Mouse (Mus musculus) heart, embryonic 14.5 days (tissue): ENCODE measurements at regions not wholly inside any gene's neighbourhood (a gene's known extent, or its start where the extent isn't known, plus 50 kb on each side); places are given as distances from the start of the nearest gene placed in this dataset.

ENCODE experiments used
- ATAC-seq: fragments of 200-750 bp; cut with Nextera tagmentation; 2 replicates; pipeline ENCODE4 v1.8.0; 2017; ENCODE audit warnings: low read depth, moderate TSS enrichment; ENCODE audit not compliant: insufficient number of reproducible peaks, insufficient read depth, low FRiP score
- H3K27ac ChIP-seq, 2 experiments: fragments of 200-500 bp in 1 of 2; fragments of 300-500 bp in 1 of 2; sonication (generic) in 1 of 2; replicated peaks in 1 of 2; 2 replicates each; pipeline ENCODE4 v1.5.1; 2012 to 2014; ENCODE audit warnings: low read depth in 2 of 2, low read length in 2 of 2, control low read depth in 1 of 2, mild to moderate bottlenecking in 1 of 2, mixed read lengths in 1 of 2; ENCODE audit not compliant: control insufficient read depth in 1 of 2, insufficient read depth in 1 of 2
- H3K27me3 ChIP-seq: fragments of 300-500 bp; sonication (generic); 2 replicates; pipeline ENCODE4 v1.6.1; 2014; ENCODE audit warnings: mild to moderate bottlenecking, low read length, control low read depth; ENCODE audit not compliant: control insufficient read depth, insufficient read depth
- H3K36me3 ChIP-seq: fragments of 300-500 bp; sonication (generic); 2 replicates; pipeline ENCODE4 v1.6.1; 2014; ENCODE audit warnings: mild to moderate bottlenecking, control low read depth, low read length, mixed read lengths; ENCODE audit not compliant: control insufficient read depth, insufficient read depth
- H3K4me1 ChIP-seq, 2 experiments: fragments of 200-500 bp in 1 of 2; fragments of 300-500 bp in 1 of 2; sonication (generic) in 1 of 2; 2 replicates each; pipeline ENCODE4 v1.6.1; 2012 to 2014; ENCODE audit warnings: low read length in 2 of 2, control low read depth in 1 of 2, mixed read lengths in 1 of 2; ENCODE audit not compliant: control insufficient read depth in 2 of 2, insufficient read depth in 2 of 2
- H3K4me2 ChIP-seq: fragments of 300-500 bp; sonication (generic); 2 replicates; pipeline ENCODE4 v1.6.1; 2014; ENCODE audit warnings: mild to moderate bottlenecking, low read length
- H3K4me3 ChIP-seq, 2 experiments: fragments of 200-500 bp in 1 of 2; fragments of 300-500 bp in 1 of 2; sonication (generic) in 1 of 2; 2 replicates each; pipeline ENCODE4 v1.5.1; 2012 to 2014; ENCODE audit warnings: low read length in 2 of 2, mild to moderate bottlenecking in 2 of 2, control low read depth in 1 of 2, low read depth in 1 of 2, moderate library complexity in 1 of 2; ENCODE audit not compliant: control insufficient read depth in 1 of 2, insufficient read depth in 1 of 2
- H3K9ac ChIP-seq: fragments of 300-500 bp; sonication (generic); 2 replicates; pipeline ENCODE4 v1.6.1; 2014; ENCODE audit warnings: mild to moderate bottlenecking, low read length
- H3K9me3 ChIP-seq: fragments of 300-500 bp; sonication (generic); 2 replicates; pipeline ENCODE4 v1.6.1; 2016; ENCODE audit warnings: low read length, control low read depth; ENCODE audit not compliant: control insufficient read depth
- WGBS: fragments of 180-500 bp; shearing (Covaris S2); extraction: QIAGEN DNeasy Blood & Tissue Kit; methylation state at CpG from one replicate; pipeline ENCODE4 v1.1.7; 2014; 5-methylcytosine and 5-hydroxymethylcytosine counted together

DNA sequence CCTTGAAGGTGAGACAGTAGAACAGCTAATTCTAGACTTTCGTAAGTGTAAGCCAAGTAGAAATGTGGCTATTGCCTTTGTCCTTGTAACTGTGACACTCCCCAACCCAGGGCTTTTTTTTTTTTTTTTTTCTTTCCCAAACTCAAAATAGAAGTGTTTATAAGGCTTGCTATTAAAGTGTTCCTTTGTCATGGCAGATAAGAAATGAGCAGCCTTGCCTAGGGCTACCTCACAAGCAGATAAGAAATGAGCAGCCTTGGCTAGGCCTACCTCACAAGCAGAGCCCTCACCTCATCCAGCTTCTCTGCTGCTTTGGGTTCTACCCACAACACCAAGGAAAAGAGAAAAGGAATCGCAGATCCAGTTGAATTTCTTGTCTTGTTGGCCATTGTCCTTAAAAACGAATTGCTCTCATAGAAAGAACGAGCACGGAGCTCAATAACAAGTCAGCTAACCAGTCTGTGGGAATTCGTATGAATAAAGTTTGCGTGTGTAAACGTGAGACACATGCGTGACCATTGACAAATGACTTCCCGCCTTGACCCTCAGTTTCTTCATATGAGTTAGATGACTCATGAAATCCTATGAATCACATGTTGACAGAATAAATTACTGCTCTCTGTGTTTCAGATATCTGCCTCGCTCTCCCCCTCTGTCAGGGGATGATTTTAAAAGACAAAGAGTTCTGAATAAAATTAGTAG is 192.6 kb upstream of the Kbtbd8 start:
- Histone ChIP-seq H3K4me3 (no peak overlapping the region), H3K27ac (no peak overlapping the region), H3K9ac (no peak overlapping the region), H3K27me3 (no peaks in the 10 kb centered on the region), H3K4me2 (no peak overlapping the region), H3K4me1 (peaks cover 2 to 7% of the 10 kb centered on the region in 2 experiments; a peak in 2 of 4 replicates), H3K36me3 (no peaks in the 10 kb centered on the region), H3K9me3 (no peaks in the 10 kb centered on the region)
- no peak for ATAC-seq
- WGBS = 87% methylated on average over 11 of the region's 11 CpGs

DNA sequence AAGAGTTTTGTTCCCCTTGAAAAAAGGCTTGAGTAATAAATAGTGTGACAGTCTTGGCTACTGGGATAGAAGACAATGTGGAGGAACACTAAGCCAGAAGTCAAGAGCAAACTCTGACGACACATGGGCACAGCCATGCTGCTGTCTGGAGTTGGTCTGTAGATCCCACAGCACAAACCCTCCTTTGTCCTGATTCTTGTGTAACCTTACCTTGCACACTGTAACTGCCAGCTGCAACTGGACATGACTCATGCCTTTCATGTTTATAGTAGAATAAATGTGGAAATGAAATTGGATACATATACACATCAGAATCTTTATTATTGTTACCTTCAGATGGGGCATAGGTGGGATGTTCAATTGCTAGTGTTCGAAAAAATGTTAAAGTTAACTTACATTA is 195.3 kb upstream of the Kbtbd8 start:
- Histone ChIP-seq H3K9me3 (no peaks in the 10 kb centered on the region), H3K27ac (no peak overlapping the region), H3K4me3 (no peak overlapping the region), H3K4me2 (no peak overlapping the region), H3K9ac (no peak overlapping the region), H3K4me1 (peaks cover 4 to 10% of the 10 kb centered on the region in 2 experiments; a peak in 3 of 4 replicates), H3K27me3 (no peaks in the 10 kb centered on the region), H3K36me3 (no peaks in the 10 kb centered on the region)
- no peak for ATAC-seq
- 74% methylated on average over 2 of the region's 2 CpGs for WGBS

DNA sequence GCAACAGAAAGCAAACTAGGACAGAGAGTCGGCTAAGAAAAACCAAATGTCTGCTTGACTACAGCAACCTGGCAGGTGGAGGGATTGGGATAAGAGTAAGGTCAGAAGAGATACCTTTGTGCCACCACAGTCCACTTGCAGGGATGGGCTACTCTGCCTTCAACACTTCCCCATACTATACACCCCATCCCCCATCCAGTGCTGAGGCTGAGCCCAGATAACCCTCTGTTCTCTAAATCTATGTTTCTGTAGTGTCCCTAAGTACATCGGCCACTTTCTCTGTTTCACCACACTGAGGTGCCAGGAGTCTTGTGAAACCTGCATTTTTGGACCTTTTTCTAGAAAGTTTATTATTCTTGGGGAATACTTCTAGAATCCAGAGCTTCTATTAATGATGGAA is 196.3 kb upstream of the Kbtbd8 start:
- Histone ChIP-seq H3K9ac (no peak overlapping the region), H3K36me3 (no peaks in the 10 kb centered on the region), H3K4me2 (no peak overlapping the region), H3K4me1 (peaks cover 8 to 16% of the 10 kb centered on the region in 2 experiments), H3K27me3 (no peaks in the 10 kb centered on the region), H3K4me3 (no peak overlapping the region), H3K9me3 (no peaks in the 10 kb centered on the region), H3K27ac (no peak overlapping the region)
- 82% methylated on average over 2 of the region's 2 CpGs for WGBS
- ATAC-seq = no peak

DNA sequence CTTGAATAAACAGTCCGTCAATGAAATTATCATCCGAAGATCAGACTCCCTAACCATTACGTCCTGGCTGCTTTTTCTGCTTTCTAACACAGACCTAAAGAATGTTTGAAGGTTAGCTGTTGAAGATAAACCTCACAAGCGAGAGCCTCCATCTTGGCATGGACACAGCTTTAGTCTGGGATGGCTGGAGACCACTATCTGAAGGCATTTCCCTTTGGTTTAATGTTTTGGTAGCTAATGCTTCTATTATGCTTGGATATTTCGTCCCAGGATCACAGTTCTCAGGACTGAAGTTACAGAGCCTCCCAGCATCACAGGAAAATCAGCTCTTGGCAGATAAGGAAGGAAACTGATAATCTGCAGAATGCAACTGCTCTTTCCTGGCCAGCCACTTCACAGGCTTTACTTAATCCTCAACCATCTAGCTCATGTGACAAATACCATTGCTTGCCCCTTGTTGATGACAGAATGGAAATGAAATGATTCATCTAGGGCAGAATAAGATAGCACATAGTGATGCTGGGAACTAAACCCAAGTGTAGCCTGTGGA is 197.8 kb upstream of the Kbtbd8 start:
- Histone ChIP-seq H3K4me1 (peaks cover 8 to 12% of the 10 kb centered on the region in 2 experiments), H3K27ac (no peak overlapping the region), H3K36me3 (no peaks in the 10 kb centered on the region), H3K9ac (no peak overlapping the region), H3K4me2 (no peak overlapping the region), H3K4me3 (no peak overlapping the region), H3K27me3 (no peaks in the 10 kb centered on the region), H3K9me3 (no peaks in the 10 kb centered on the region)
- peak; percentile 29; the same call in 1 of the 2 replicates for ATAC-seq
- WGBS = 19% methylated on average over 5 of the region's 5 CpGs

DNA sequence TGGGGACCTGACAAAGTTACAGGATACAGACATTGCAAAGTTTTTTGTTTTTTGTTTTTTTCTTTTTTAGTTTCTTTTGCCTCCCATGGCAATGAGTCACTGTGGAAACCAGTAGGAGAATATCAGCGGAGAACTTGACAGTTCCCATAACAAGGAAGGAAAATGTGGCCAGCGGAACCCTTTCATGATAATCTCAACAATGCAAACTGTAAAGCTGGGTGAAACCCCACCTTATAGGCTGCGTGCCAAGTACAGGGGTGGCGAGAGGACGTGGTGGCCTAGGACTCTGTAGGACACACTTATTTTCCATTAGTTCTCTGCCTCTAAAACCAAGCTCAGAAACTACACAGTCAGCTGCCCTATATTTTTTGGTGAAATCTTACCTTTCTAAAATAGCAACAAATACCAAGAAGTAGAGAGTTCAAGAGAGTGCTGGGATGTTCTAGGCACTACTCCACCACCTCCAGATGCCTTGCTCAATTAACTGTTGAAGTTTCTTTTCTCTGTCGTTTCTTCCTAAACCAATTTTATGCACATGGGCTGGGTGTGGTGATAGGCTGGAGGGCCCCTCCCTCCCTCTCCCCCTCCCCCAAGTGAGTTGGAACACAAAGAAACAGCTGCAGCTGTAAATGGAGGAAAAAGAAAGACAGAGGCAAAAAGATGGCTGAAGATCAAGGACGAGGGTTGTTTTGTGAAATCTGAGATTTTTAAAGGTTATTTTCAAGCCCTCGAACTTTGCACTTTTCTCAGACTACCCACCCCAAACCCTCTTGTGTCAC is 201.0 kb upstream of the Kbtbd8 start:
- no peaks in the 10 kb centered on the region for H3K9me3 ChIP-seq
- peak; percentile 82 for ATAC-seq
- H3K36me3 ChIP-seq = no peaks in the 10 kb centered on the region
- H3K4me2 ChIP-seq = 0 out of 2 replicates have a peak overlapping the region, but pooled peaks have one; percentile 3
- no peaks in the 10 kb centered on the region for H3K27me3 ChIP-seq
- H3K27ac ChIP-seq = peak overlapping the region; percentile 26 to 64; a peak in 3 of 4 replicates
- H3K4me3 ChIP-seq = no peak overlapping the region
- 28% methylated on average over 8 of the region's 8 CpGs for WGBS
- peaks cover 6 to 9% of the 10 kb centered on the region in 2 experiments for H3K4me1 ChIP-seq
- H3K9ac ChIP-seq = no peak overlapping the region

DNA sequence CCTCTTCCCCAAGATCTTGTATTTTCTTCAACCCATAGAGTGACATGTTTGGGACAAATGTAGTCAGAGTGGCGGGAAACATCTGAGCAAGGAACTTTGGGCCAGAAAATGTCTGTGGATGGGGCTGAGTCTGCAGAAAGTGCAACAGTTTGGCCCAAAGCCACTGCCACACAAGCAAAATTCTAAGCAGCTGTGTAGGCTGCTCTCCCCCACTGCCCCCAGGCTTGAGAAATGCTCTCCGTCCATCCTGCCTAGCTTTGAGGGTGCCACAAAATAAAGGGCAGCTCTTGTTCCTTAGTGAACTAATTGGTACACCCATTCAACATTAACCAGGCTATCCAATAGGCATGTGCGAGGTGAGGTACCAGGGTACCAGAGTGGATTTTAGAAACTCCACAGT is 205.2 kb upstream of the Kbtbd8 start:
- no peak overlapping the region for H3K4me2 ChIP-seq
- H3K4me3 ChIP-seq = no peak overlapping the region
- no peaks in the 10 kb centered on the region for H3K36me3 ChIP-seq
- no peak for ATAC-seq
- H3K27ac ChIP-seq = no peak overlapping the region
- H3K4me1 ChIP-seq = peaks cover 4 to 6% of the 10 kb centered on the region in 2 experiments
- H3K27me3 ChIP-seq = no peaks in the 10 kb centered on the region
- 76% methylated on average over 3 of the region's 3 CpGs for WGBS
- no peak overlapping the region for H3K9ac ChIP-seq
- H3K9me3 ChIP-seq = no peaks in the 10 kb centered on the region

DNA sequence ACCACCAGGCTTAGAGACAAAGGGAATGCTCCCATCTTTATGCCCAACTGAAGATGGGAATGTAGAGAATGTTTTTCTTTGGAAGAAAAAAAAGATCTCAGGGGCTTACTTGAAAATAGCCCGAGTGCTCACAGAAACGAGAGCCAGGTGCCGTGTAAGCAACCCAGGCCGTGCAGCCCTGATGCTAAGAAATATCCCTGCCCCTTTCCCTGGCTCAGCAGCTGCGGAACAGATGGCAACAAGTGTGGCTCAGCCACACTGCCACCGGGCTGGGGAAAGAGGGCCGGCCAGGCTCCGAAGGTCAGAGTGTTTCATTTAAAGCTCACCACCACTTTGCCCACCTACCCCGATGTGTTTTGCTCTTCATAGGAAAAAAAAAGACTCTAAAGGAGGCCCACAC is 205.7 kb upstream of the Kbtbd8 start:
- H3K4me1 ChIP-seq = peaks cover 2 to 6% of the 10 kb centered on the region in 2 experiments
- H3K27ac ChIP-seq = no peak overlapping the region
- no peak overlapping the region for H3K9ac ChIP-seq
- no peaks in the 10 kb centered on the region for H3K27me3 ChIP-seq
- H3K36me3 ChIP-seq = no peaks in the 10 kb centered on the region
- H3K9me3 ChIP-seq = no peaks in the 10 kb centered on the region
- H3K4me3 ChIP-seq = no peak overlapping the region
- no peak overlapping the region for H3K4me2 ChIP-seq
- no peak for ATAC-seq
- 67% methylated on average over 9 of the region's 9 CpGs for WGBS
